Mouse (Mus musculus): ENCODE measurements around the gene Syn3.
"Not testable (repeated sequence)": the region's sequence is repeated elsewhere in the genome, so short reads cannot be mapped to it uniquely, and the experiment has no call there.

The Syn3 gene

DNA sequence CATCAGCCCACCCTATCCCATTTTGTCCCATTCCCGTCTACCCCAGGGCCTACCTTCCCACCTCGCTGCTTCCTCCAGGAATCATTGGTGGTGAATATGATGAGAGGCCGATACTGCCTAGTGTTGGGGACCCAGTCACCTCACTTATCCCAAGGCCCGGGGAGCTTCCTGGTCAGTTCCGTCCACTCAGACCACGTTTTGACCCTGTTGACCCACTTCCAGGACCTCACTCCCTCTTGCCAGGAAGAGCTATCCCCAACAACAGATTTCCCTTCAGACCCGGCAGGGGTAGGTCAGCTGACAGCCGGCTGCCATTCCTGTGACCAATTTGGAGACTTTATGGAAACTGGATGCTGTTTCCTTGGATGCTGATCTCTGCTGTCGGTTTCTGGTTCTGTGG, 450.9 kb downstream of the Syn3 start:
- DNase-seq (ENCODE audit: extremely low spot score) = no peak

DNA sequence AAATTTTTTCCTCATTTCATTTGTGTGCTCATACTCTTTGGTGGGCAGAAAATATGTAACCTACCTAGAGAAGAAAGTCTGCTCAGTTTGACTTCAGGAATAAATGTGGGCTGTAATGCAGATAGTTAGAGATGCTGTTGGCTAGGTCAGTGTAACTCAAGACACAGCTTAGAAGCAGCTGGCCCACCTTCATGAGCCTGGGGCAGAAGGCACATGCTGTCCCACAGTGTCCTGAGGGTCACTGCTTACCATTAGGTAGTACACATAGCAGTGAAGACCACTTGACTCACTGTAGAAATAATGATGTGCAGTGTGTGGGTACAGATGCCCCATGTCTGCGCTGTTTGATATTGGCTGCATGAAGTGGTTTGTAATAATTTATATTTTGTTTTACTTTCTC, 452.3 kb downstream of the Syn3 start:
- no peak for DNase-seq (ENCODE audit: extremely low spot score)

- DNase-seq (ENCODE audit: extremely low spot score) = no peak
These were observed 454.6 kb downstream of the Syn3 start for GRCm38 (mm10) chr10:86044066-86044465.

- no peak for DNase-seq (ENCODE audit: extremely low spot score)
These were observed 455.0 kb downstream of the Syn3 start for GRCm38 (mm10) chr10:86043651-86044050.

DNA sequence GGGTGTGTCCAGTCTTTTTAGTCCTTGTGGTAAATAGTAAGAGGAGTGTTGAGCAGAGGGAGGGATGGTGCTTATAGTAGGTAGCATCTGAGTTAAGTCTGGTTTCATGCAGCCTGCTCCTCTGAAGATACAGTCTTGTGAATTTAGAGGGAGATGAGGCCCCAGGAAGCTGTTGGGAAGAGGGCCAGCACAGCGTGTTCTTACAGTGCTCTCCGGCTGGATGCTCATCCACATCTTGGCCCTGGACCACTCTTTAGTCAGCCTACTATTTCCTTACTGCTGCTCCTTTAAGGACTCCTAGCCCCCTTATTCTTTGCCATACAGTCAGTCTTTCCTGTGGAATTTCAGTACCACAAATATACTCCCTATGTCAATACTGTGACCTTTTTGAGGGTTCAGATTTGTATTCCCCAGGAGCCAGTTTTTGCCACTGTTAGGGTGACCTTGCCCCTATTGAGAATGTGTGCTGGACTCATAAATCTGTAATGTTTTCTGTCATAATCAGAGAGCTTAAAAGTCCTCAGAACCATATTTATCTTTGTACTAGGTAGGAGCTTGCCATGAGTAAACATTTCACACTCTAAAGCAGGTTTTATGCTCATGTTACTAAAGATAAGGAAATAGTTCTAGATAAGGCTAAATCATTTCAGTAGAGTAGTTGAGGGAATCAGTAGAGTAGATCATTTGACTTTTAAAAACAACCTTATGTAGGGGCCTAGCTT, 464.5 kb downstream of the Syn3 start:
- no peak for DNase-seq (ENCODE audit: extremely low spot score)

- no peak for DNase-seq (ENCODE audit: extremely low spot score)
These were observed 466.2 kb downstream of the Syn3 start for GRCm38 (mm10) chr10:86032517-86032916.

- no peak for DNase-seq (ENCODE audit: extremely low spot score)
These were observed 468.0 kb downstream of the Syn3 start for GRCm38 (mm10) chr10:86030743-86031142.

GRCm38 (mm10) chr10:86026807-86027206, 471.9 kb downstream of the Syn3 start:
- DNase-seq (ENCODE audit: extremely low spot score) = not testable (repeated sequence)

GRCm38 (mm10) chr10:86026354-86026753, 472.3 kb downstream of the Syn3 start:
- DNase-seq (ENCODE audit: extremely low spot score) = no peak

GRCm38 (mm10) chr10:86025906-86026305, 472.8 kb downstream of the Syn3 start:
- no peak for DNase-seq (ENCODE audit: extremely low spot score)

GRCm38 (mm10) chr10:86023149-86023548, 475.5 kb downstream of the Syn3 start:
- DNase-seq (ENCODE audit: extremely low spot score) = no peak

DNA sequence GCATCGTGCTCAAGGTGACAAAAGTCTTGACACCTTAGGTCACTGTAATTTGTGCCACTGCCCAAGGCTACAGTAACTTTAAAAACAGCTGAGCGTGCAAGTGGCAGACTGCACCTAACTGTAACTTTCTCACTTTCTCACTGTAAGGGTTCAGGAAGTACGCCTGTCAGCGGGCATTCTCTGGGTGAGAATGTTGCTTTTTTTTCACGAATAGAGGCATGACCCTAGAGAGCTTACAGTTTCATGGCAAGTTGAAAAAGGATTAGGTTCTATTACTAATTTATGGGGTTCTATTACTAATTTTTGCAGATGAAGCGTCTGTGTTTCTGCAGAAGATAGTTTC, 476.3 kb downstream of the Syn3 start:
- DNase-seq (ENCODE audit: extremely low spot score) = no peak

DNA sequence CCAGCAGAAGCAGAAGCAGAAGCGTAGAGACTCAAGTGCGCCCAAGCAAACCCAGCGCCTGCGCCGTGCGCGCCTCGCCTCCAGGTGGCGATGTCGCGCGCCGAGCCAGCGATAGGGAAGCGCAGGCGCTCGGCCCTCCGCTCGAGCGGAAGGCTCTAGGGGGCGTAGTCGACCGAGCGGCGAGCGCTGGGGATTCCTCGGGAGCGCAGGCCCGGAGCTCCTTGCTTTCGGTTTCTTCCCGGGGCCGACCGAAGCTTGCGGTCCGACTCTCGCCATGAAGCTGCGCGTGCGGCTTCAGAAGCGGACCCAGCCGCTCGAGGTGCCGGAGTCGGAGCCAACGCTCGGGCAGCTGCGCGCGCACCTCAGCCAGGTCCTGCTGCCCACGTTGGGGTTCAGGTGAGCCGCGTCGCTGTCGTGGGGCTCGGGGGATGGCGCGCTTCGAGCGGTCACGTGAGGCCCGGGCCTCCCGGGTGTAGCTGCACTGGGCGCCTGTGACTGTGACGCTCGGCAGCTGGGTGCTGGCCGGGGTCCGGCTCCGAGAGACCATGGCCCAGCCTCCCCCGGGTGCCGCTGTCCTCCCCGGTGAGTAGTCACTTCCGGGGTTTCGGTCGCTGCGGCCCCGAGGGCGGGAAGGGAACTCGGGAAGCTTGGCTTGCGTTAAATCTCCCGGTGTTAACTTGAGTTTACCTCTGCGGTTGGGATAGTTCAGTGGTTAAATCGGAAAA, 476.8 kb downstream of the Syn3 start, which contains the start of gene Fbxo7:
Gene Fbxo7, plus strand, starts transcription at position 224 of the 725 bp plus-strand sequence.
- DNase-seq (ENCODE audit: extremely low spot score) = peak; percentile 91

DNA sequence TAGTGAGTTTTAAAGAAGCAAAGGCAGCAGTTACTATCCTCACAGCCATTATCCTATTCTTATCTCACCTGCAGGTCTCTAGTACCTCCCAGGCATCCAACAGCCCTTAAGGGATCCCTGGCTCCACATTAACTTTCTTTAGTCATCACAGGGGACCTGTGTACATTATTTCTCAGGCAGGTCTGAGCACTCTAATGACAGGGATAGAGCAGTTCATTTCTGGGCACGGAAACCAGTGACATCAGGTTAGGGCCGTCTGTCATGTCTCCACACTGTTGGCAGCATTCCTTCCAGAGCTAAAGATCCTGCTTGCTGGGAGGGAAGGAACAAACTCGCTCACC, 477.3 kb downstream of the Syn3 start:
- no peak for DNase-seq (ENCODE audit: extremely low spot score)

- DNase-seq (ENCODE audit: extremely low spot score) = no peak
These were observed 479.9 kb downstream of the Syn3 start for GRCm38 (mm10) chr10:86018813-86019212.

- DNase-seq (ENCODE audit: extremely low spot score) = no peak
These were observed 480.9 kb downstream of the Syn3 start for GRCm38 (mm10) chr10:86017781-86018180.

DNA sequence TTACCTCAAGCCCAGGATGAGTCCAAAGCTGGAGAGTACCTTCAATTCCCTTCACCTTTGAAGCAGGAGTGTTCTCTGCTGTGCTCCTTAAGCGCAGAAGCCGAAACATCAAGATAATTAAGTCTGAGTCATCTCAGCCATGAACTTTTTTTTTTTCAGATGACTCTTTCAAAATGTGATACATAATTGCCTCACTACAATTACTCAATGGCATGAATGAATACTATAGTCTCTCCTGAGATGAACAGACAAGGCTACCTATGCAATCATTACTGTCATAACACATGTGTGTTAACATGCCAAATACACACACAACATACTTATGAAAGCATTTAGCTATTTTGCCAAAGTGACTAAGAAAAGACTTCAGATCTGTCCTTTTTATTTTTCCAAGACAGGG, 486.9 kb downstream of the Syn3 start, which contains the start of gene Bpifc:
Gene Bpifc, minus strand, starts transcription at position 115 of the 400 bp plus-strand sequence.
- DNase-seq (ENCODE audit: extremely low spot score) = no peak

DNA sequence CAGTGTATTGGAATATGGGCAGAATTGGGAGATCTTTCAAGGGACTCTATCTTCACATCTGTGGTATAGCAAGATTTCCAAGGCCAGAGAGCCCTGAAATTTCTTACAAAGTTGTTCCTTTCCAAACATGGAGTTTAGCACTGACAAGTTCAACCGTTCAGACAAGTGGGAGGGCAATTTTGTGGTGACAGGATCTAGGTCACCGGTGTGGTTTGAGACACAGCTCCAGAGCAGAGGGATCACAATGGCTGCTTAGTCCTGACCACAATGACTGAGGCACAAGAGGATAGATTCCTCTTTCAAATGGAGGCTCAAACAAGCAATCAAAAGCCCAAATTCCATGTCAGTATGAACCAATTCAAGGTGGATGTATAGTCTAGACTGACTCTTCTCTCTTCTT, 487.5 kb downstream of the Syn3 start:
- DNase-seq (ENCODE audit: extremely low spot score) = no peak

- DNase-seq (ENCODE audit: extremely low spot score) = no peak
These were observed 488.1 kb downstream of the Syn3 start for GRCm38 (mm10) chr10:86010636-86011035.

- no peak for DNase-seq (ENCODE audit: extremely low spot score)
These were observed 489.0 kb downstream of the Syn3 start for GRCm38 (mm10) chr10:86009688-86010087.

GRCm38 (mm10) chr10:86006455-86006854, 492.2 kb downstream of the Syn3 start:
- DNase-seq (ENCODE audit: extremely low spot score) = no peak
